Mouse (Mus musculus) CH12.LX (cell line): ENCODE results near the gene Clec4a4.

Experiments
- CTCF ChIP-seq, 2 experiments: IDR thresholded peaks in 1 of 2; conservative IDR thresholded peaks in 1 of 2; 2 replicates each; pipeline ENCODE4 v1.5.1; 2011 to 2012; ENCODE audit warnings: low read depth in 2 of 2, low read length in 2 of 2, improper control_type of control experiment in 1 of 2, inconsistent platforms in 1 of 2, mild to moderate bottlenecking in 1 of 2, moderate library complexity in 1 of 2
- EP300 ChIP-seq: IDR thresholded peaks from 2 replicates; pipeline ENCODE4 v1.6.1; 2011; ENCODE audit warnings: low read length, improper control_type of control experiment
- GABPA ChIP-seq: IDR thresholded peaks from 2 replicates; pipeline ENCODE4 v1.6.1; 2012; ENCODE audit warnings: low read depth, low read length, improper control_type of control experiment, inconsistent platforms; ENCODE audit not compliant: insufficient replicate concordance
- POLR2A ChIP-seq: IDR thresholded peaks from 2 replicates; pipeline ENCODE4 v1.6.1; 2011; ENCODE audit warnings: low read depth, mild to moderate bottlenecking, improper control_type of control experiment, low read length

DNA sequence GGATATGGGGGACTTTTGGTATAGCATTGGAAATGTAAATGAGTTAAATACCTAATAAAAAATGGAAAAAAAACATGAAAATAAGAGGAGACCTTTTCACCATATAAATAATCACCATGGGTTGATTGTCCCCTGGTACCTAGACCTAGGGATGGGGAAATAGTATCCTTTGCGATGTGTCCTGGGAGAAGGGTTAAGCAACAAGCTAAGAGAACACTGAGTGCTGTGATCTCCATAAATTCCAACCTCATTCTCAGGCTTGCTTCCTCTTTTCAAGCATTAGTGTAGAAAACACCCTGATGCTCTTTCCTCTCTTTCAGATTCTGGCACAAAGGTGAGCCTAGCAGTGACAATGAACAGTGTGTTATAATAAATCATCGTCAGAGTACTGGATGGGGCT lies 21.1 kb upstream of the Clec4a4 start:
- TF ChIP-seq POLR2A = no peak
- TF ChIP-seq GABPA = no peak
- no peak for TF ChIP-seq CTCF (conservative IDR thresholded peaks at IDR 0.05 in 1 of 2, IDR thresholded peaks at IDR 0.05 in 1 of 2; ENCODE audit: low read depth in 2 of 2, low read length in 2 of 2)
- no peak for TF ChIP-seq EP300
